Comparison of ENCODE assay signal across 8 mouse cellular contexts in genomic region chr1:74035912-74036489, GRCm38 (mm10).
DNase-seq lines count a peak whose midpoint lies in the region; ATAC-seq and TF ChIP-seq lines count a peak whose summit lies in the region.

No protein-coding gene starts in this region.

- H3K4me1 ChIP-seq in heart, adult 2 months (ENCODE audit: control insufficient read depth, insufficient read depth, low read length) = peaks cover 42% of the 10 kb centered on the region
- peaks cover 28% of the 10 kb centered on the region for H3K4me1 ChIP-seq in brown adipose tissue, adult 24 weeks (ENCODE audit: control insufficient read depth, insufficient read depth, insufficient read length, low read length)
- peaks cover 0 to 9% of the 10 kb centered on the region in 2 experiments; a peak in 2 of 4 replicates for H3K4me1 ChIP-seq in liver, embryonic 14.5 days (replicated peaks; ENCODE audit: control insufficient read depth in 2 of 2, insufficient read depth in 2 of 2, low read length in 1 of 2)

- peak overlapping the region; percentile 79 for H3K4me3 ChIP-seq in heart, adult 2 months
- peak overlapping the region; percentile 90 for H3K4me3 ChIP-seq in brown adipose tissue, adult 24 weeks (ENCODE audit: insufficient read depth, low read depth, low read length)
- H3K4me3 ChIP-seq in liver, embryonic 14.5 days (ENCODE audit: insufficient read depth in 1 of 2, low read depth in 2 of 2, low read length in 2 of 2) = peak overlapping the region in 1 of 2 experiments; percentile 47; a peak in 3 of 4 replicates

- WGBS in heart, adult 2 months = 28% methylated on average over 3 of the region's 3 CpGs
- WGBS in liver, embryonic 14.5 days (ENCODE audit: insufficient replicate concordance) = 35% methylated on average over 3 of the region's 3 CpGs

- H3K27me3 ChIP-seq in heart, adult 2 months (ENCODE audit: control insufficient read depth, insufficient read depth, low read length) = no peaks in the 10 kb centered on the region
- H3K27me3 ChIP-seq in liver, embryonic 14.5 days (ENCODE audit: control insufficient read depth, insufficient read depth, low read length) = peaks cover 19% of the 10 kb centered on the region

- TF ChIP-seq EP300 in heart, adult 2 months (IDR thresholded peaks at IDR 0.05; ENCODE audit: insufficient read depth, low read depth, low read length) = no peak
- no peak for TF ChIP-seq EP300 in liver, embryonic 14.5 days (IDR thresholded peaks at IDR 0.05; ENCODE audit: low read depth)

- peak overlapping the region; percentile 90 for H3K9ac ChIP-seq in heart, adult 2 months (ENCODE audit: low read depth, low read length)
- H3K9ac ChIP-seq in liver, embryonic 14.5 days (replicated peaks) = no peak overlapping the region

- peaks cover 6% of the 10 kb centered on the region; the same call in 1 of the 2 replicates for H3K79me2 ChIP-seq in heart, adult 2 months (replicated peaks; ENCODE audit: control insufficient read depth, insufficient read depth, low read length)

- ATAC-seq in liver, embryonic 14.5 days (ENCODE audit: insufficient read depth) = no peak

- intact Hi-C loops in heart, adult 2 months (cut with DNase I) = loop anchor here (2.0 kb wide), 1 partner anchor 31 kb away; no protein-coding TSS in a partner anchor

- peaks cover 11% of the 10 kb centered on the region for H3K36me3 ChIP-seq in heart, adult 2 months (ENCODE audit: control insufficient read depth, insufficient read depth, low read length)
- no peaks in the 10 kb centered on the region for H3K36me3 ChIP-seq in liver, embryonic 14.5 days (replicated peaks; ENCODE audit: control insufficient read depth, insufficient read depth, low read depth)

- H3K9me3 ChIP-seq in liver, embryonic 14.5 days (ENCODE audit: control insufficient read depth, low read length) = no peaks in the 10 kb centered on the region

- no peak for TF ChIP-seq POLR2A in heart, adult 2 months (IDR thresholded peaks at IDR 0.05; ENCODE audit: insufficient read depth, low read depth, low read length)

- peak overlapping the region; percentile 96 for H3K27ac ChIP-seq in heart, adult 2 months
- H3K27ac ChIP-seq in brown adipose tissue, adult 24 weeks (replicated peaks; ENCODE audit: low read depth, low read length) = peak overlapping the region; percentile 95
- no peak overlapping the region for H3K27ac ChIP-seq in liver, embryonic 14.5 days

- DNase-seq in heart, adult 2 months = peak in 1 of 2 experiments; percentile 22
- DNase-seq in heart, adult 8-10 months (ENCODE audit: low spot score) = no peak
- peak; percentile 92 for DNase-seq in kidney, adult 11 months
- no peak for DNase-seq in liver, embryonic 14.5 days (ENCODE audit: low read depth in 3 of 3, low spot score in 3 of 3)
- no peak for DNase-seq in cerebellum, adult 8-10 months
- no peak for DNase-seq in left cerebral cortex, adult 18-20 months (ENCODE audit: low spot score in 2 of 2)
- no peak for DNase-seq in frontal cortex, postnatal 36 days (ENCODE audit: low spot score in 2 of 2)

- TF ChIP-seq CTCF in heart, adult 2 months (IDR thresholded peaks at IDR 0.05) = no peak
- TF ChIP-seq CTCF in liver, embryonic 14.5 days (IDR thresholded peaks at IDR 0.05; ENCODE audit: low read depth) = no peak

- peak overlapping the region; percentile 56 for H3K4me2 ChIP-seq in liver, embryonic 14.5 days (ENCODE audit: low read depth)
